Mouse (Mus musculus) ES-CJ7 (cell line): ENCODE measurements around the gene Ccdc65.
"Not testable (repeated sequence)": the region's sequence is repeated elsewhere in the genome, so short reads cannot be mapped to it uniquely, and the experiment has no call there.

Experiments used
- DNase-seq: peaks from one replicate; pipeline ENCODE4 v3.0.0; 2011; ENCODE audit warnings: low read depth, low spot score

The Ccdc65 gene

DNA sequence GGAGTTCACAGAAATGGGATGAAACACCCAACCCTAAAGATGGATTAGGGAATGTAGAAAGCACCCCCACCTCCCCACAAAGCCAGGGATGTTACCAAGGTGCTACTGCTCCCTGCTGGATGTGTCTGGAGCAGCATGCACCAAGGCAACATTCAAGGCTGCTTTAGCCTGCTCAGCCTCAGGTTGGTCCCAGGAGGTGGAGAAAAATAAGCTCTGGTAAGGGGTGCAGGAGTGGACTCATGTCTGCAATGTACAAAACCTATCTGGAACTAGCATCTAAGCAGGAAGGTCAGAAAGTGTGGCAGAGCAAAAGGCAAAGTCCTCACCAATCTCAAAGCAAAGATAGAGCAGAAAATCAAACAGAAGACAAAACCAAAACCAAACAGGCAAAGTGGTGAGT is 29.9 kb downstream of the Ccdc65 start:
- peak; percentile 42 for DNase-seq

GRCm38 (mm10) chr15:98738796-98739195 is 30.8 kb downstream of the Ccdc65 start:
- DNase-seq, result peak; percentile 44

GRCm38 (mm10) chr15:98740219-98740618 is 32.2 kb downstream of the Ccdc65 start:
- DNase-seq, result no peak

DNA sequence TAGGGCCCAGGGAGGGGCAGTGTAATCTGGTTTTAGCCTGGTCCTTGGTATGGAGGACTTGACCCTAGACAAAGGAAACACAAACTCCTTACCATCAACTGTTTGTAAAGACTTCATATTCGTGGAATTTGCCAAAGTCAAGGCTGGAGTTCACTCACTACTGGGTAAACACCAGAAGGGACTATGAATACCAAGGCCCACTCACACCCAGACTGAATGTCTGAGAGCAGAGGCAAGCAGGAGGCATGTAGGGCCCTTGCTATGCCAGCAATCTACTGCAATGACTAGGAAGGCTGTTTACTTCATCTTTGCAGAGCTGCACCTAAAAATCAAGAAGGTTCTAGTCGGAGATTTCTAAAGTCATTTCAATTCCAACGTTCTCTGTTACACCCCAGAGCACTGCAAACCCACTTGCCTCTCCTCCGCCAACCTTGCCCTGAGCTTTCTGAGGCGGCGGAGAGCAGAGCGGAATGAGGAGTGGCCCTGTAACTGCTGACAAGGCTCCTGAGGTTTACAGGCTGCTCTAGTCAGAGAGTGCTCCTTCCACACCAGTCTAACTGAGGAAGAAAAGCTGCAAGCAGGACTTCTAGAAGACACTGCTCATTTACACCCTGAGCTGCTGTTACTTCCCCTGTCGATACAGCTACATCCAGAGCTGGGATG is 34.9 kb downstream of the Ccdc65 start:
- DNase-seq, result peak; percentile 33

GRCm38 (mm10) chr15:98743863-98744262 is 35.9 kb downstream of the Ccdc65 start:
- DNase-seq, result not testable (repeated sequence)

DNA sequence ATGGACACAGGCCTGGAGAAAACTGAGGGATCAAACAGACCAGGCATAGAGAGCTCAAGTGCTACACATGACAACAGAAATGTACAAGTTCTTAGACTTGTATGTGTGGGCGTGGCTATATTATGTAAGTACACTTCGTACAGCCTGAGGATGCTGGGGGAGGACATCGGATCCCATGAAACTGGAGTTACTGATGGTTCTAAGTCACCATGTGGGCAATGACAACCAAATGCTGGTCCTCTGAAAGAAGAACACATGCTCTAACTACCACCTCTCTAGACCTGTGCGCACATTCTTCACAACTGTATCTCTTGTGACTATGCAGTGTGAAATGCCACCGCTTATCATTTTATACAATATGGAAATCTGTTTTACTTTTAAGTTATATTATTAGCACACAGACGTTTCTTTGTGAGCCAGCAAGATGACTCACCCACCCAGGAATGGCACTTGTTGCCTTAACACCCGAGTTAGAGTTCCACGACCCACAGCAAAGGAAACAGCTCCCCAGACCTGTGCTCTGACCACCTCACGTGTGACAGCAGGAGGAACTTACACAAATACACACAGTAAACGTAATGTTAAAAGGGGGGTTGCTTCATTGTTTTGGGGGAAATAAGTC is 38.4 kb downstream of the Ccdc65 start:
- no peak for DNase-seq

DNA sequence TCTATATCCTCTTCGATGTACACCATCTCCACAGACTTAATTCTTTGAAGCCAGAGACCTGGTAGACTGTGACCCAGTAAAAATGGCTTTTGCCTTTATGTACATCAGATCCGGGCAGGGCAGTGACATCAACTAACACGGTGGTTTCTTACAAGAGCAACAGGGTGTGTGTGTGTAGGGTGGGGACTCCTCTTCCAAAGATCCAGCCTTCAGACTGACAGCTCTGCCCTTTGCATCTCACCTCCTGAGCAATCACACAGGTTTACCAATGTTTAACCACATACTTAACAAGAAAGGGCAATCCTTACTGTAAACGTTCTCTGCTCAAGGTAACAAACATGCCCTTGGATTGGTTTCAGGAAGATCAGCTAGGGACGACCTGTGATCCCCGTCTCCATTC is 39.3 kb downstream of the Ccdc65 start:
- DNase-seq, result no peak

DNA sequence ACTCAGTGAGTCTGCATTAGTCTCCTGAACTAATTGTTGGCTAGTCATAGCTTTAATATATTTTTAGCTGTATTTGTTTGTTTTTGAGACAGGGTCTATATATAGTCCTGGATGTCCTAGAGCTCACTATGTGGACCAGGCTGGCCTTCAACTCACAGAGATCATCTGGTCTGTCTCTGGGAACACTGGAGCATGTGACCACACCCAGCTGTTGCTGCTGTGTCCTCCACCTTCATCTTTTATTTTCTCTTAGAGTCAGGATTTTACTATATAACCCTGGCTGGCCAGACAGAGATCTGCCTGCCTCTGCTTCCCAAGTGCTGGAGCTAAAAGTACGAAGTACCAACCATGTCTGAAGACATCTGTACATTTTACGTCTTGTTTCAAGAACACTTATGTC is 41.1 kb downstream of the Ccdc65 start:
- no peak for DNase-seq

DNA sequence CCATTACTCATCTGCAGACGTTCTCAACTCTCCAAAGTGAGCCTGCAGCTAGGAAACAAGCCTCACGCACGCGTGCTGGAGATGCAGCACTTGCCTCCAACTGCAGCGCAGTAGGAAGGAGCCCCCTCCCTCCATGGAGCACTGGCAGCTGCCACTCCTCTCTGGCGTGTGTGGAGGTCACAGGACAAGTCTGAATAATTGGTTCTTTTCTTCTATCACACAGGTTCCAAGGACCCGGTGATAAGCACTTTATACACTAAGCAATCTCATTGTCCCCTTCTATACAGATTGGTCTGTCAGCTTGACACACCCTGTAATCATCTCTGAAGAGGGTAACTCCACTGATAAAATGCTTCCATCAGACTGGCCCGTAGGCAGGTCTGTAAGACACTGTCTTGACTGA is 45.0 kb downstream of the Ccdc65 start:
- no peak for DNase-seq

- no peak for DNase-seq
Observed at GRCm38 (mm10) chr15:98754125-98754524, 46.1 kb downstream of the Ccdc65 start.

- DNase-seq, result peak; percentile 89
Observed at GRCm38 (mm10) chr15:98762201-98762621, 54.2 kb downstream of the Ccdc65 start.

DNA sequence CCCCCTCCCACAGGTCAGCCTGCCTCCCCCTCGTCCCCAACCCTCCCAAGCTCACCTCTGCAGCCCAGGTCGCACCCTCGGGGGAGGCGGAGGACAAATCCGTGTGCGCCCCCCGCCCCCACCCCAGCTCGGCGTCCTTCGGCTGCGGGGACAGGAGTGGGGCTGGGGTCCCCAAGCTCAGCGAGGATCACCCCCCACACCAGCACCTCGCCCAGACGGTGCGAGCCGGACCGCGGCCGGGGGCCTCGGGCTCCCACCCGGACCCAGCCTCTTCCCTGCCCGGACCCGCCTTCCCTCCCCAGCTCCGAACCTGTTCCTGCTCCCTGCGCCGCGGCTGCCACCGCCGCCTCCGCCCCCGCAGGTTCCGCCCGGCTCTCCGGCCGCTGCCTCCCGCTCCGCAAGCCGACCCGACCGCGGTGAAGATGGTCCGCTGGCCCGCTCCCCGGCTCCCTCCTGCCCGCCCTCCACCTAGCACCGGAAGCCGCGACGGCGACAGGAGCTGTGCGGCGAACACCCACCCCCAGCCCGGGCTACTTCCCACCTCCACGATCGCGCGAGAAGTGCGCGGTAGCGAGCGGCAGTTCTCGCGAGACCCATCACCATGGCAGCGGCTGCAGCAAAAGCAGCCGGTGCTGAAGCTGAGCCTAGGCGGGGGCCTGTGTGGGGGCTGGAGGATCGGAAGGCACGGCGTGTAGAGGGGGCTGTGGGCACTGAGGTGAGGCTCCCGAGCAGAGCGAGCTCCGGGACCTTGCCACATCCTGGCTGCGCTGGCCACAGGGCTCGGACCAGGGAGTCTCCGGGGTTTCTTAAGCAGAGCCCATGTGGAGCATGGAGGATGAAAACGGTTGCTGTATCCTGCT is 54.9 kb downstream of the Ccdc65 start, which contains the start of gene Arf3:
TSS of gene Arf3 (minus strand) at position 545 of the 860 bp plus-strand sequence.
- peak; percentile 96 for DNase-seq

DNA sequence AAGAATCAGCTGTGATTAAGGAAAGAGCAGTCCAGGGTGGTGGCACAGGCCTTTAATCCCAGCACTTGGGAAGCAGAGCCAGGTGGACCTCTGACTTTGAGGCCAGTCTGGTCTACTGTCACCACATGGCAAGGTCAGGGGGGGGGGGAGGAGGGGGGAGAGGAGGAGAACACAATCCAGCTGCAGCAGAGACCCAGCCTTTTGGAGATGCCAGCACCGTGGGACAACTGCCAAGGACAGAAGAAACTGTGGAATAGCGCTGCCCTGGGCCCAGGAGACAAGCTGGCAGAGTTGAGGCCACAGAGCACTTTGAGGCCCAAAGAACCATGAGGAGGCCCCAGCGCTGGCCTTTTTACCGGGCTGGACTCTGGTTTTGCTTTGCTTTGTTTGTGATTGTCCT is 57.9 kb downstream of the Ccdc65 start:
- DNase-seq, result no peak

GRCm38 (mm10) chr15:98768259-98768658 is 60.3 kb downstream of the Ccdc65 start:
- DNase-seq, result no peak

DNA sequence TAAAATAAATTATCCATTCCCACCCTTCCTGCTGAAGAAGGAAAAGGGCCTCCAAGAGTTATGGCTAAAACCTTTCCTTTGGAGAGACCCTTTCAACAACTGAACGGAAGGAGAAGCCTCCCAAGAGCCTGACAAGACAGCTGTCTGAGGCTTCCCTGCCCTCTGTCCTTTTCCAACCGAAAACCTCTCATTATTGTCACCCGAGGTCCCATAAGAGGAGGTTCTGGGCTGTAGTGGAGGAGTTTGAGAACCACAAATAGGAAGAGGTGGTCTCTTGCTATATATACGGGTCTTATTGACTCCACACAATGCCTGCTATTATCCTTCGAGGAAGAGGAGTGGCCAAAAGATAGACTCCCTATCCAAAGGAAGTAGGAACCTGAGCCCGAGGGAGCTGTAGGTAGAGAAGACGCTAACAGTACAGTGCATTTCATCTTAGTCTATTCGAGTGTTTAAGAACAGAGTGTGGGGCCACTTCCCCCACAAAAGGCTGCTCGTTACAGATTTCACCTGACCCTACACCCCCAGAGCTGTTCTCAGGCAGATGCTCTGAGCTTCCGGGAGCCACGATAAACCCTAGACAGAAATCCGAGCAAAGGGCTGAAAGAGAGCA is 63.9 kb downstream of the Ccdc65 start:
- DNase-seq, result no peak

GRCm38 (mm10) chr15:98772511-98773211 is 64.7 kb downstream of the Ccdc65 start:
- peak; percentile 45 for DNase-seq
